Mouse (Mus musculus): ENCODE results near the gene Mthfd1l.

DNA sequence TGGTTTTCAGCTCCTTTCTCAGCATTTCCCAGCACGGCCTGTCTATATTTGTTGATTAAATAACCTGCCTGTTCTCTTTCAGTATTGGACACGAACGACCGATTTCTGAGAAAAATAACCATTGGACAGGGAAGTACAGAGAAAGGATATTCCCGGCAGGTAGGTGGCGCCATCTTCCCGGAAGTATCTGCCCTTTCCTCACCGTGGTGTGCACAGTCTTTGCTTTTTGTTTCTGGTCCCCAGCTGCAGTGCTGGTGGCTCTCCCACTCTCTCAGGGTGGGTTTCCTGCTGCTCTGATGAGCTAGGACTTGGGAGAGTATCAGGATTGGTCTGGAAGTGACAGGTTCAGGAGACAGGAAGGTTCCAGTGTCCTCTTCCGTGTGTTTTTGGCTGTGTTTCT, 68.8 kb downstream of the Mthfd1l start:
- TF ChIP-seq CTCF (IDR thresholded peaks at IDR 0.05; ENCODE audit: extremely low read depth, insufficient read depth, low read length), result peak; percentile 81
- no peak for TF ChIP-seq POLR2A (IDR thresholded peaks at IDR 0.05; ENCODE audit: extremely low read depth, insufficient read depth, low read length)
